Mouse (Mus musculus) gastrocnemius, postnatal 10 days (tissue): ENCODE data around the gene Skiv2l. TPM values are rescaled to one million over a fixed set of nuclear protein-coding genes. Genes with fewer than 3 reads are reported as not detected.
A peak's percentile ranks its signal among the peaks of the same experiment; 100 is the strongest.

Experiments used
- DNase-seq: peaks from one replicate; pipeline ENCODE4 v3.0.0; 2021; ENCODE audit warnings: mixed read lengths
- long read RNA-seq, 2 experiments: library from polyadenylated mRNA; stranded (forward); transcript quantifications; one replicate each; pipeline ENCODE4 v2.0.0; 2021
- total RNA-seq, 2 experiments: library from RNA; stranded (reverse); gene quantifications; 2 replicates each; pipeline ENCODE4 v1.2.3; 2021

Gene Skiv2l
- 10 to 100 TPM; 19.6 to 22.2 TPM for total RNA-seq
- long read RNA-seq, experiment 1, full-length matches to known transcripts: 30 of 52 reads
- long read RNA-seq, experiment 1, partial matches to known transcripts: 13 of 52 reads
- long read RNA-seq, experiment 1, other reads (novel, unspliced or antisense): 9 of 52 reads
- long read RNA-seq, experiment 2, transcript Skiv2l-201 (28 exons, 3,951 nt): major isoform, 29 of 45 reads
- long read RNA-seq, experiment 2, partial matches to known transcripts: 7 of 45 reads
- long read RNA-seq, experiment 2, other reads (novel, unspliced or antisense): 9 of 45 reads

GRCm38 (mm10) chr17:34849722-34850516, at the start of gene Skiv2l, which contains the start of gene Nelfe:
TSS of gene Skiv2l (minus strand) at chr17:34850210.
TSS of gene Nelfe (plus strand) at chr17:34850391.
- DNase-seq: peak; percentile 98

DNA sequence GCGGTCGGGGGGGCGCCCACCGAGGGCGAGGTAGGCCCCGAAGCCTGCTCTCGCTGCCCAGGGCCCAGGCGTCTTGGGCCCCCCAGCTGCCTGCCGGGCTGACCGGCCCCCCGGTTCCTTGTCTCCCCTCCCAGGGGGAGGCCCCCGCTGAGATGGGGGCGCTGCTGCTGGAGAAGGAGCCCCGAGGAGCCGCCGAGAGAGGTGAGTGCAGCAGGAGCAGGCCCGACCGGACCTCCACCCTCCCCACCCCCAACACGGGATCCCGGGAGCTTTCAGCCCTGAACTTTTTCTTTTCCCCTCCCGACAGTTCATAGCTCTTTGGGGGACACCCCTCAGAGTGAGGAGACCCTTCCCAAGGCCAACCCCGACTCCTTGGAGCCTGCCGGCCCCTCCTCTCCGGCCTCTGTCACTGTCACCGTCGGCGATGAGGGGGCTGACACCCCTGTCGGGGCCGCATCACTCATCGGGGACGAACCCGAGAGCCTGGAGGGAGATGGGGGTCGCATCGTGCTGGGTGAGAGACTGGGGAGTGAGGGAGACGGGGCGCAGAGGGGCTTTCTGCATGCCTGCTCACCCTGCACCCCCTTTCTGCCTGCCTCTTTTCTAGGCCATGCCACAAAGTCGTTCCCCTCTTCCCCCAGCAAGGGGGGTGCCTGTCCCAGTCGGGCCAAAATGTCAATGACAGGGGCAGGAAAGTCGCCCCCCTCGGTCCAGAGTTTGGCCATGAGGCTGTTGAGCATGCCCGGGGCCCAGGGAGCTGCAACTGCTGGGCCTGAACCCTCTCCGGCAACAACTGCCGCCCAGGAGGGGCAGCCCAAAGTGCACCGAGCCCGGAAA, 49.3 kb upstream of the Skiv2l start:
- DNase-seq: peak; percentile 45

DNA sequence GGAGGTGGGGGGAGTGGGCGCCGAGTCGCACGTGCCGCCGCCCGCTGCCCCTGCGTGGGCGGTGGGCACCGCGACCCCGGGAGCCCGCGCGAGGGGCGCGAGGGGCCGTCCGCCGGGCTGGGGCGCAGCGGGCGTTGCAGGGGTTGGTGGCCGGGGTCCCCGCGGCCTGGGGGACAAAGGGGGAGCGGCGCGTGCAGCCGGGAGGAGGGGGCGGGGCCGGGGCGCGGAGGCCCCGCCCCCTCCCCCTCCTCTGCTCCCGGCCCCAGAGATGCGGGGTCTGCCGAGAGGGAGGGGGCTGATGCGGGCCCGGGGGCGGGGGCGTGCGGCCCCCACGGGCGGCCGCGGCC, 48.7 kb upstream of the Skiv2l start:
- peak; percentile 38 for DNase-seq

DNA sequence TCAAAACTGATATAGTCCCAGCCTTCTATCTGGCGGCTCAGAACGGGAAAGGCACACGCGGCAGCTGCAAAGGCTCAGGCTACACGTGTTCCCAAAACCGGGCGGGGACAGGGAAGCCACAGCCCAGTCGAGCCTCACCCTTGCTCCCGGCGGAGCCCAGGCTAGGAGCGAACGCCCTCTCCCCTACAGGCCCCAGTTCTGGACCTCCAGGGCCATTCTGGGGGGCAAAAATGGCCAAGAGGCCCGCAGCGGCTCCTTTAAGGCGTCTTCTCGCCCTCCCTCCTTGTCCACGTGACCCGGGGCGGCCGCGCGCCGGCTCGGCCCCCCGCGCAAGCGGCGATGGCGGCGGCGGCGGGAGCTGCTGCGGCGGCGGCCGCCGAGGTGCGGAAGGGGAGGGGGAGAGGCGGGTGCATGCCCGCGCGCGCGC, 48.2 kb upstream of the Skiv2l start, which contains the start of the genes C2 and Ehmt2:
C2 (minus strand) TSS at position 106 of the 427 bp plus-strand sequence.
Ehmt2 (plus strand) TSS at position 310 of the 427 bp plus-strand sequence.
- DNase-seq: peak; percentile 80

- DNase-seq: no peak
These were observed 47.6 kb upstream of the Skiv2l start for GRCm38 (mm10) chr17:34897373-34898159.

DNA sequence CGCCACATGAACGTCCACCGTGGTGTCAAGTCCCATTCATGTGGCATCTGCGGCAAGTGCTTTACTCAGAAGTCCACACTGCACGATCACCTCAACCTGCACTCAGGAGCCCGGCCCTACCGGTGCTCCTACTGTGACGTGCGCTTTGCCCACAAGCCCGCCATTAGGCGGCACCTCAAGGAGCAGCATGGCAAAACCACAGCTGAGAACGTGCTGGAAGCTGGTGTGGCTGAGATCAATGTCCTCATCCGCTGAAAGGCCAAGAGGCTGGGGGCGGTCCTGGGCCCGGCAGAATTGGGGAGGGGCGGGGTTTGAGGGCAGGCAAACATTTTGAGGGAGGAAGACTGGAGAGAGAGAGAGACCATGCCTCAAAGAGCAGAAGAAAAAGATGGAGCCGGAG, 46.4 kb upstream of the Skiv2l start:
- no peak for DNase-seq

GRCm38 (mm10) chr17:34895724-34896123, 45.7 kb upstream of the Skiv2l start:
- DNase-seq: no peak

DNA sequence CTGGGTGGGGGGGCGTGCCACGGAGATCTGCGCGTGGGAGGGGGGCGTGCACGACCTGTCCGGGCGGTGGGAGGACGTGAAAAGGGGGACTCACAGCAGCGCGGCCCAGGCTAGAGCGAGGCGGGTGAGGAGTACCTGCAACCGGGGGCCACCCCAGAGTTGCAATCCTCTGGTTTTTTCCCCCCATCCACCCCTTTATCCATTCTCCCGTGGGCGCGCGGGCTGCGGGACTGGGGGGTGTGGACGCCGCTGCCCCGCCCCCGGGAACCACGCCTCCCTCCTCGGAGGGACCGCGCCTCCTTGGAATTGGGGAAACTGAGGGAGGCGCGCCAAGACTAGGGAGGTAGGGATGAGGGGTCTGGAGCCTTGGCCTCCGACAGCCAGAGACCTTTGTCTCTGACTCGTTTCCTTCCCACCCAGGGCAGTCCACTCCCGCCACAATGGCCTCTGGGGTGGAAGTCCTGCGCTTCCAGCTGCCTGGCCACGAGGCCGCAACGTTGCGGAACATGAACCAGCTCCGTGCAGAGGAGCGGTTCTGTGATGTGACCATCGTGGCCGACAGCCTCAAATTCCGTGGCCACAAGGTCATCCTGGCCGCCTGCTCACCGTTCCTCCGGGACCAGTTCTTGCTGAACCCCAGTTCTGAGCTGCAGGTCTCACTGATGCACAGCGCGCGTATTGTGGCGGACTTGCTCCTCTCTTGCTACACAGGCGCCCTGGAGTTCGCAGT, 45.0 kb upstream of the Skiv2l start:
- DNase-seq: peak; percentile 70

GRCm38 (mm10) chr17:34894074-34894597, 44.1 kb upstream of the Skiv2l start:
- DNase-seq: peak; percentile 96

DNA sequence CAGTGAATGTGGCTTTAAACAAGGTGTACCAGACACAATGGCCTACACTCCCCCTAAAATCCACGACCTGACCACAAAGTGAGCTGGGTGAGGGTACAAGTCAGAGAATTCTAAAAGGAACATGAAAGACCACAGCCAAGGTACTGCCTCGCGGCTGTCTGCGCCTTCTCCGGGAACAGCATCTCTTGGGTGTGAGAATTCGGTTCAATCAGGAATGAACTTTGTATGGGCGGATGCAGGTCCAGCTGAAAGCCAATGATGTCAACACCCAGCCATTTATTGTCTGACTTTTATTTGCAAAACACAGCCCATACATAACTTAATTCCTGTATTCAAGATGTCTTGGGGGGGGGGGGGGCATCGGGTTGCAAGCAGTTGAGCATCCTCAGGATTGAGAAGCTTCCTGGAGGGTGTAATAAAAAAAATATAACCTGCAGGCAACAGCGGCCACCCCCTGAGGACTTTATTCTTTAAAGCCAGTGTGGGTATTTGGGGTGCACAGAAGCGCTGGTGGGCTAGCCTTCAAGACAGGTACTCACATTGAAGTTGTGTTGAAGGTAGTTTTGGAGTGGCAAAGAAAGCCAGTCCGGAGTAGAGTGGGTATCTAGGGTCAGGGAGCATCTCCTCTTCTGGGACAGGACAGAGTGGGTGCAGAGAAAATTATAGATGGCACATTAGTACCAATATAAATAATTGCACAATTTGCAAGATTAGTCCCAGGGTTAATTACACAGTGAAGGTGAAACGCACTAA, 43.2 kb upstream of the Skiv2l start:
- no peak for DNase-seq

DNA sequence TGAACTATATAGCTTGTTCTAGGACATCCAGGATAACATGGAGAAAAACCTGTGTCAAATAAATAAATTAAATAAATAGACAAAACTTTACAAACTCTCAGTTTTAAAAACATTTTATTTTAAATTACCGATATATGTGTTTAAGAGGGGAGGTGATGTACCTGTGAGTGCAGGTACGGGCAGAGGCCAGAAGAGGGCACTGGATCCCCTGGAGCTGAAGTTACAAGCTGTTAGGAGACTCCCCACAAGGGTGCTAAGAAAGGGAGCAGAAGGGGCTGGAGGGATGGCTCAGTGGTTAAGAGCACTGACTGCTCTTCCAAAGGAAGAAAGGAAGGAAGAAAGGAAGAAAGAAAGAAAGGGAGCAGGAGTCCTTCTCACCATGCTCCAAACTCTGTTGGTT, 41.4 kb upstream of the Skiv2l start:
- DNase-seq: no peak

- DNase-seq: no peak
These were observed 40.2 kb upstream of the Skiv2l start for GRCm38 (mm10) chr17:34890074-34890743.

- no peak for DNase-seq
These were observed 37.9 kb upstream of the Skiv2l start for GRCm38 (mm10) chr17:34887942-34888341.

- DNase-seq: no peak
These were observed 35.6 kb upstream of the Skiv2l start for GRCm38 (mm10) chr17:34885615-34886014.

GRCm38 (mm10) chr17:34884704-34885103, 34.7 kb upstream of the Skiv2l start:
- no peak for DNase-seq

DNA sequence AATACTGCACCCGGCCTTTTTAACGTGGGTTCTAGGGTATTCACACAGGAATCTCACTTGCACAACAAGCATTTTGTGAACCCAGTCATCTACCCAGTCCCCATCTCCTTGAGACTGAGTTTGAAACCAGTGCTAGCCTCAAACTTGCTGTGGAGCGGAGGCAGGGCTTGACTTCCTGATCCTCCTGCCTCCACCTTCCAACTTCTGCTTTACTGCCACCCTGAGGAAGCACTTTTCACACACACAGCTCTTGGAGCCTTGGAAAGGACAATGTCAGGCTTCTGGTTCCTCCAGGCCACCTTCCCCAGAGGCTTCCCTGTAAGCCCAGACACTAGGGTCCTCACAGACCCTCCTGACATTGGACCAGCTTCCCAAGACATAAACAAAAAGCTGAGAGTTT, 33.3 kb upstream of the Skiv2l start:
- no peak for DNase-seq

DNA sequence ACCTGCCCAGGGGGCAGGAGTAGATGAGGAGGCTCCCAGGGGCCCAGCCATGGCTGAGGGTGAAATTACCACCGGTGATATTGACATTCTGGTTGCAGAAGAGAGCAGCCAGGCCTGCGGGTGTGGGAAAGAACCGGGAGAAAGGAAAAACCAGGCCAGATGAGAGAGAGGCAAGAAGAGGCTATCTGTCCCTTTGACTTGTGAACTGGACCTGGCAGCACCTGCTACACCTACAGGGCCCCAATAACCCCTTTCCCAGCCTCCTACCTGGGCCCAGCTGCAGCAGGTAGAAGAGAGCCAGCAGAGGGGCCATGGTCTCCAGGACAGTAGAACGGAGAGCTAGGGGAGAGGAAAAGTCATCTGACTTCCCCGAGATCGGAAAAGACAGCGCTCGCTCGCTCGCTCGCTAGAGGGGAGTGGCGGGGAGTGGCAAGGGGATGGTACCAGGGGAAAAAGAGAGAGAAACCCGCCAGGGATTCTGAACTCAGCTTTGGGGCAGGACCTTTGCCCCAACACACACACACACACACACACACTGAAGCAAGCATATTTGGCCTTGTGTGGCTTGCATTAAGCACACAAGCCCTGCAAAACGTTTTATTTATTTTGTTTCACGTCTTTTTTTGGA, 31.8 kb upstream of the Skiv2l start, which contains the start of gene Gm20547:
Gm20547 (minus strand) TSS at position 360 of the 628 bp plus-strand sequence.
- DNase-seq: no peak

DNA sequence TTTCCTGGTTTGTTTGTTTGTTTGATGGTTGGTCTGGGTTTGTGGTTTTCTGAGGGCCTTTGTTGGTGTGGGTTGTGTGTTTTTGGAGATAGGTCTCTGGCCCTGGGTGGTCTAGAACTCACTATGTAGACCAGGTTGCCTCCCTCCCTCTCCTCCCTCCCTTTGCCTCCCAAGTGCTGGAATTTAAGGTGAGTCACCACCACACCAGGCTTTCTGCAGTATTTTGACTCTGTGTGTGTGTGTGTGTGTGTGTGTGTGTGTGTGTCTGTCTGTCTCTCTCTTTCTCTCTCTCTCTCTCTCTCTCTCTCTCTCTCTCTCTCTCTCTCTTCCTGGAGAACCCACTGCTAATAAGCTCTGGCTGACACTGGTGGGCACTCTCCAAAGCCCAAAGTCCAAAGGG, 31.2 kb upstream of the Skiv2l start:
- DNase-seq: no peak
